Mouse (Mus musculus) liver, adult (tissue): ENCODE measurements around the gene 4930579G24Rik.

ENCODE experiments used
- GATA4 ChIP-seq: IDR thresholded peaks from 2 replicates; pipeline ENCODE4 v1.6.1; 2014; ENCODE audit warnings: mild to moderate bottlenecking, low read length; ENCODE audit not compliant: insufficient replicate concordance

The 4930579G24Rik gene

DNA sequence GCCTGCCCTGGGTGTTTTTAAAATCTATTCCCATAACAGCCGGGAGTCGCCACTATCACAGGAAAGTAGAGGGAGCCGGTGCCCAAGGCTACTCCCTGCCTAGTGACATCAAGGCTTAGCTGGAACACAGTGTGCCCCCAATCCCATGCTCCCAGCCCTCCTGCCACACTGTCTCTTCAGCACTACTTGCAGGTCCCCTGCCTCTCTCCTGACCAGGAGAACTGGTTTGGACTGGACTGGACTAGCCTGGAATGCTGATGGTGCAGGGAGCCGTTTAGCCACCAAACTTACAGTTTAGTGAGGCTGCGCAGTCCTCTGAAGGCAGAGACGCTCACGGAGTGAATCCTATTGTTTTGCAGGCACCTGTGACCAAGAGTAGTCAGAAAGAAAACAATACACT, 41.7 kb downstream of the 4930579G24Rik start:
- no peak for TF ChIP-seq GATA4

DNA sequence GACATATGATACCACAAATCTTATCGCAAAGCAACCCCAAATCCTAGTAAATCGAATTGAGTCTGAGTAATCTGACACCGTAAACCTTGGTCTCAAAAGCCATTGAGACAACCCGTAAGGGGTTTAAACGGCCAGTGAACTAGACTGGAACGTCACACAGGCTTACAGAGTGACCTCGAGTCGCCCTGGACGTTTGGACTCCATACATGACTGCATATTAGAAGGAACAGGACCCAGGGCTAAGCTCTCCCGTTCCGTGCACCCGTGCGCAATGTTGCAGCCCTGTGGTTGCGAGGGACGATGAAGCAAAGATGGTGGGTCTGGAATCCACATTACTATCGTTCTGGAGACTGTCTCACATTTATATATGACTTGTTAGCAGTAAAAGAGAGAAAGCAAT, 43.3 kb downstream of the 4930579G24Rik start:
- no peak for TF ChIP-seq GATA4

DNA sequence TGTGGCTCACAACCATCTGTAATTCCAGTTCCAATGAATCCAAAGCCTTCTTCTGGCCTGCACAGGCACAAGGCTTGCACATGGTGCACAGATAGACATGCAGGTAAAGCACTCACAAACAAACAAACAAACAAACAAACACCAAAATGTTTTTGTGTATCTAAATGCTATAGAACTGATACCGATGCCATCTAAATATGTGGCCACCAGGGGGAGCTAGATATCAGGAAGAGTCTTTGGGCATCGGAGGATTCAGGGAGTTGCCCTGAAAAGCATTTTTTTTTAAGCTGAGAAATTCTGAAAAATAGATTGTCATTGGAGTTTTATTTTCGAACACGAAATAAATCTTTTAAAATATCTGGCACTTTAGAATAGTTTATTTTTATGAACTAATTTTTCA, 44.2 kb downstream of the 4930579G24Rik start:
- TF ChIP-seq GATA4: no peak

DNA sequence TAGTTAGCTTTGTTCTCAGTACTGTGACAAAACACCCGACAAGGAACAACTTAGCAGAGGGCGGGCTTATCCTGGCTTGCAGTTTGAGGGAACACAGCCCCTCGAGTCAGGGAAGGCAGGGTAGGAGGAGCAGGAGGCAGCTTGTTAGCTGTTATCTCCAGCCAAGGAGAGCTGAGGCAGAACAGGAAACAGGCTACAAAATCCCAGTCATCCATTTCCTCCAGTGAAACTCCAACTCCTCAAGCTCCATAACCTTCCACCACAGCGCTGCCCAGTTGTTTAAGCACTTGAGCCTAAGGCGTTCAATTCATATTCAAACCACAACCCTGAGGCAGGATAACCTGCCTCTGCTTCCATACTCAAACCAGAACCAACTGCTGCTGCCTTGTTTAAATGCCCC, 45.8 kb downstream of the 4930579G24Rik start:
- no peak for TF ChIP-seq GATA4

DNA sequence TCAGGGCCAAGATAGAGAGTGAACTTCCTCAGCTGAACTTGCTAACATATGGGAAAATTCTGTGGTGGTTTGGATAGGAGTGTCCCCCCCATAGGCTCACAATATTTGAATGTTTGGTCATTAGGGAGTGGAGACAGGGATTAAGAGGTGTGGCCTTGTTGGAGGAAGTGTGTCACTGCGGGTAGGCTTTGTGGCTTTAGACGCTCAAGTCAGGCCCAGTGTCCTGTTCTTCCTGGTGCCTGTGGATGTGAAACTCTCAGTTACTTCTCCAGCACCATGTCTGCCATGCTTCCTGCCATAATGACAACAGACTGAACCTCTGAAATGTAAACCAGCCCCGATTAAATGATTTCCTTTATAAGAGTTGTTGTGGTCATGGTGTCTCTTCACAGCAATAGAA, 47.5 kb downstream of the 4930579G24Rik start:
- TF ChIP-seq GATA4: no peak
